Mouse (Mus musculus) cerebellum, adult 2 months (tissue): ENCODE results near the gene Lyrm4.

Source experiments
- CTCF ChIP-seq: fragments of 200-500 bp; IDR thresholded peaks from 2 replicates; pipeline ENCODE4 v1.5.1; 2011; ENCODE audit warnings: low read depth, mild to moderate bottlenecking, control low read depth, low read length, moderate library complexity, borderline replicate concordance; ENCODE audit not compliant: insufficient read depth
- POLR2A ChIP-seq: fragments of 200-500 bp; IDR thresholded peaks from 2 replicates; pipeline ENCODE4 v1.6.1; 2011; ENCODE audit warnings: low read length, control low read depth, borderline replicate concordance; ENCODE audit not compliant: insufficient read depth

DNA sequence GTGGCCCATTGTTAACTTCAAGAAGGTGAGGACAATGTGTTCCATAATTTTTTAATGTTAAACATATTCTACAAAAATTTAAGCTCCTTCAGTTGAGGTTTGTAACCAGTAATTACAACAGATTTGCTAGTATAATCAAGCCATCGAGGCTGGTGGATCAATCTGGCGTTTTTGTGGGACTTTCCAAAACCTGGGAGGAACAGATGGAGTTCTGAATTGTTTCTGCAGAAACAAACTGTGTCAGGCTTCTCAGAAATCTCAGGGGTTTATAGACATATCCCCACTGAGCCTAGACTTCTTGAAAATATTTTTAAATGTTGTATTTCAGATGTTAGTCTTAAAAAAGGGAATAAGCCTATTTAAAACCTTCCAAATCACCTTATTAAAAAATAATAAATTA lies 179.3 kb downstream of the Lyrm4 start:
- no peak for TF ChIP-seq POLR2A
- no peak for TF ChIP-seq CTCF
